Mouse (Mus musculus): ENCODE results near the gene Cd48.

- no peak for TF ChIP-seq CTCF (IDR thresholded peaks at IDR 0.05; ENCODE audit: insufficient read depth, low read depth, low read length)
- no peak for TF ChIP-seq POLR2A (IDR thresholded peaks at IDR 0.05; ENCODE audit: insufficient read depth, low read depth, low read length)
These were observed 3.1 kb downstream of the Cd48 start for GRCm38 (mm10) chr1:171684923-171685322.

Measured in olfactory bulb, adult 2 months (tissue).